Mouse (Mus musculus) kidney, postnatal 36 days (tissue): ENCODE results near the gene Ppp2r5c.

Experiments used
- DNase-seq, 2 experiments: peaks; one replicate each; pipeline ENCODE4 v3.0.0; 2021 to 2022; ENCODE audit warnings: mixed read lengths in 2 of 2

The Ppp2r5c gene

GRCm38 (mm10) chr12:110558175-110558574, 111.3 kb downstream of the Ppp2r5c start:
- no peak for DNase-seq

DNA sequence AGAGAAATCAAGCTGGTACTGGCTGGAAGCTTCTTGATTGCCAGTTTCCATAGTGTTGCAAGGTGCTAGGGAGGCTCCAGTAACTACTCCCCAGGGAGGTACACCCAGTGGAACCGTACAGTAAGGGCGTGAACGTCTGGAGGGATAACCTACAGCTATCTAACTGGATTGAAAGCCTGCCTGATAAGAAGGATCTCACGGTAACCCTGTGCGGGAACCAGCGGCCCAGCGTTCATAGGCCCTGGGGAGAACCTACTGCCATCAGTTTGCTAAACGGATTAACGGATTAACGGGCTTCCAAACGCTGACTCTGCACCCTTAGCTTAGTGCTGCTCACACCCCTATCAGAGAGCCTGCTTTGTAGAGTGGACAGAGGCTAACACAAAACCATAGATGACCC, 116.5 kb downstream of the Ppp2r5c start:
- no peak for DNase-seq

DNA sequence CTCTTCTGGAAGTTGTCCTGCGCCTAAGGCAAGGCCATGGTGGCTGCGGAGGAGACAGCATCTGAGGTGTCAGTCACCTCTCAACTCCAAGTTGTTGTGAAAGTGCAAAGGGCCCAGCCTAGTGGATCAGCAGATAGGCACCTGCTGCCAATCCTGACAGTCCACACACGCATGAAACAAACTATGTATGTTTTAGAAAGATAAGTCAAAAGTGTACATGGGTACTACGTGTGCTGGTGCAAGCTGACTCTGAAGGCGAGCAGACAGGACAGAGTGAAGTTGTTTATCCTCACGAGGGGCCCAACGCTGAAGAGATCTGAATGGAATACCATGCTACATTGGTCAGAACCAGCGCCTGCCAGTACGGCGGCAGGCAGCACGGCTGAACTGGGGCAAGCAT, 117.9 kb downstream of the Ppp2r5c start:
- DNase-seq: no peak

DNA sequence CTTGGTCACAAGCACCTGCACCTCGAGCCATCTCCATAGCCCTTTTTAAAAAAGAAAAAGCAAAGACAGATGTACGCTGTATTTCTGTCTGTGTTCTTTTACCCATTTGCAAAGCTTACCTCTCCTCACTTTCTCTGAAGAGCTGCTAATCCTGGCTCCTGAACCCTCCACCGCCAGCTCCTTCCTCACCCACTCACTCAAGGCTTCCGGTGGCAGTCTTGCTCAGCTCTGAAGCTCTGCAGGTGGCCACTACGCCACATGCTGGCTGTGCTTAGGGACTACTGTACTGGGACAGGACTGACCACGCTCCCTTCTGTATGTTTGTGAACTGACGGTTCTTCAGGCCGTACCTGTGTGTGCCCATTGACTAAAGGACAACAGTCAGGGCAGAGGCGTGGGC, 119.4 kb downstream of the Ppp2r5c start:
- DNase-seq: no peak

DNA sequence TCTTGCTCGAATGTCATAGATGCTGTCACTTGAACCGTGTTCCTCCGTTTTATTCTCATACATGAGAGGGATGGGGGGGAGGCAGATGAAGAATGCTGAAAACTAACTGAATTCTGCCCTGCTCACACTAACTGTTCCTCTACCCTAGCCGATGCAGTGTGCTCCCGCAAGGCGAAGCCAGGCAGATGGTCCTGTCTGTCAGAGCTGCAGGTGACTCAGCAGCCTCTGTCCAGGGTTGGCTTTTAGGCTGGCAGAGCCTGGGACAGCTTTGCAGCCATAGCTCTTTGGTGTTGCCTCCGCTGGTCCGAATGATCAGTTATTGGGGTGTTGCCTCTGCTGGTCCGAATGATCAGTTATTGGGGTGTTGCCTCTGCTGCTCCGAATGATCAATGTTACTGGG, 124.1 kb downstream of the Ppp2r5c start:
- no peak for DNase-seq

GRCm38 (mm10) chr12:110572351-110572750, 125.4 kb downstream of the Ppp2r5c start:
- no peak for DNase-seq

DNA sequence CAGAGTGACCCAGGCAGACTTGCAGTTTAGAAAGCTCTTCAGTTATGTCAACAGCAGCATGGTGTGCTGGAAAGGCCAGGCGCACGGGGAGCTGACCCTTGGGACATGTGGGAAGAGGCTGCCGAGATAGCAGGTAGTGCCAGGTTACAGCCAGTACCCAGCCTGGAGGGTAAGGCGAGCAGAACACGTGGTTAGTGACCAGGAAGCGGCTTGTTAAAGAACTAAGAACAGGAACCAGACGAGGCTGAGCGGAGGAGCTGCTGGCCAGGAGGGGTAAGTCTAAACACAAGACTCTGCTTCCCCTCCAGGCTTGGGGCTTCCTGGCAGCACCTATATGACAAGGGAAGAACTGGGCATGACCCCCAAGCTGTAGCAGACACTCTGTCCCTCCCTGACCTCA, 126.7 kb downstream of the Ppp2r5c start:
- no peak for DNase-seq

DNA sequence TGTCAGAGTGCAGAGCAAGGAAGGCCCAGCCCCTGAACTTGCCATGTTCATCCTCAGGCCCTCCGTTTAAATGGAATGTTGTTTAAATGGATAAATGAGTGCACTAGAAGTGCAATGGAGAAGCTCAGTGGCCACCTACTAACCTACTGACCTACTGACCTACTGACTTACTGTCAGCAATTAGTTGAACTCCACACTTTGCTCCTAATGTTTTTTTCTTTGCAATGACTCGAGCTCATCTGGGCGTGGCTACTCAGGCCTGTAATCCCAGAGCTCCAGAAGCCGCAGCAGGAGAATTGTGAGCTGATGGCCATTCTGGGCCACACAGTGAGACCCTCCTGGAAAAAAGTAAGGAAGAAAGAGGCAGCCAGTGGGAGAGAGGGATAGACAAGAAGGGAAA, 129.0 kb downstream of the Ppp2r5c start:
- peak; percentile 51 to 52 for DNase-seq

DNA sequence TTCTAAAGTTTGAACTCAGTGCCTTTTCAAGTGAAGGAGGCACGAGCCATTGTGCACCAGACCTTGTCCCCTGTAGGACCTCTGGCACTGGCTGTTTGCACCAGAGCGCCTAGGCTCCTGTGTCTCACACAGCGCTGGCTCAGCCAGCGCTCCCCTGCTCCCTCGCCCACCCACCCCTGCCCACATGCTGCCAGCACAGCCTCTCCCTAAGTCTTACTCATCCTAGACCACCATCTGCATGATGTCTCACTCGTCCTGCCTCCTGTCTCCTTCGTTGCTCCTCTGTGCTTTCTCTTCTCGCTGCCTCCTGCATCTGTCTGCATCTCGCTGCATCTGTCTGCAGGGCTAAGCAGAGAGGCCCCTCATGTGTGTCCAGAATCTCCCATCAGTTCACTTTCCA, 131.4 kb downstream of the Ppp2r5c start:
- no peak for DNase-seq

DNA sequence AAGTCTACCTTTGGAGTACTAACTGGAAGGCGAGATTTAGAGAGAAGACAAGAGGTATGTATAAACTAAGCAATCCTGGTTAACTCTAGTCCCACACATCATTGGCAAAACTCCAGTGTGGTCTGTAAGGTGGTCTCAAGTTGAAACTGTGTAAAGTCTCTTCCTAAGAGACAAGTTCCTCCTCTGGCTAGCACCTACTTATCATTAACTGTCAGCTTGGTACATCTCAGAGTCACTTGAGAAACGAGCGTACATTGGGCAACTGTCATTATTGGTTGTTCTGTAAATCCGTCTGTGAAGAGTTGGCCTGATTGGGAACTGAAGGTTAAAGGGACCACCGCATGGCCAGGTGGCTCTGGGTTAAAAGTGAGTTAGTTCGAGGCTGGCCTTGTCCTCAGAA, 141.7 kb downstream of the Ppp2r5c start:
- DNase-seq: no peak

DNA sequence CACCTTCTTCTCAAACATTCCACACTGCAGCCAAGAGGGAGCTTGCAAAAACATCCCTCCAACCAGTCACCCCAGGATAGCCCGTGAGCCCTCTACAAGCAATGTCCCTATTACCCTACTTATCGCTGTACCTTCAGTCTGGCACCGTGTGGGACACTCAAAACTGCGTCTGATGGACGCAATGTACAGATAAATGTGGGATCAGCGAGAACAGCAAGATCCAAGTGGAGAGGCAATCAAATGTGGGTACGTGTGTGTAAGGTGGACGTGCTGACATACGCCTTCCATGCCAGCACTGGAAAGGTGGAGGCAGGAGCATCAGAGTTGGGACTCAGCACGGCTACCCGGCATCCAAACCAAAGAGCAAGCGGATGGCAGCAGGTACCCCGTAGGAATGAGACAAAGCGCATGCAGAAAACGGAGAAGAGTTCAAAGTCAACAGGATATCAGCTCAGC, 143.9 kb downstream of the Ppp2r5c start:
- DNase-seq: no peak

DNA sequence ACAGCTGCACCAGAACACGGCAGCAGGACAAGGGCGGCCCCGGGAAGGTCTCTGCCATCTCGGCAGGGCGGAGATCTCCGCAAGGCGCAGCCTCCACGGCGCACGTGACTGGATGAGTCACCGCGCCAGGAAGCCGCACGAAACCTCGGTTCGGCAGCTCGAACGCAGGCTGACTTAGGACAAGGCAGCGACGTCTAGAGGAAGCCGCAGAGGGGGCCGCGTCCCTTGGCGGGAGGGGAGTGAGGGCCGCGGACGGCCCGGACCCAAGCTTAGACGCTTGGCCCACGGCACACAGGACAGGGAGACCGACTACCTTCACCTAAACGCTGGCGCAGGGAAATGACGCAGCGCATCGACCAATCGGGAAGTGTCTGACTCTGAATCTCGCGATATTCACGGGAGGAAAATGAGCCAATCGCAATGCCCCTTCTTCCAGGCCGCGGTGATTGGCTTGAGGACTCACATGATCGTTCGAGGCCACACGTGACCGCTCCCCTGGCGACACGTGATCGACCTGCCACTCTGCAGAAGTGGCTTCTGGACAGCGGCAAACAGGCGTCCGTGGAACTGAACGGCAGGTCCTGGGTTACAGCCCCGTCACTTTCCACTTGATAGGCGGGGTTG, 144.5 kb downstream of the Ppp2r5c start:
- DNase-seq: peak; percentile 98 to 100

DNA sequence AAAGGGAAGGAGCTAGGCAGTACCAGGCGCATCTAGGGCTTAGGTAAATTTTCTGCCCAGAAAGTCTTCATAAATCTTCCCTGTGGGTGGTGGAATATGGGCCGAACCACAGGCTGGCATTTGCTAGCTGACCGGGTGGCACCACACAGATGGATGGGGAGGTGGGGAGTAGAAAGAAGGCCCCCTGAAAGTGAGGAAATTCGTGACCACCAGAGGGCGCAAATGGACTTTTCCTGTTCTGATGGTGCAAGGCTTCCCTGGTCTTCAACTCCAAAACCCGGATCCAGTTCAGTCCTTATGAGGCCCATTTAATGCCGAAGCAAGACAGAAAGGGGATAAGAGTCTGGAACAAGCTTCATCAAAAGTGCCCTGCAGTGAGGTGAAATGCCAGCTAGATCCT, 151.6 kb downstream of the Ppp2r5c start:
- peak; percentile 61 to 83 for DNase-seq

DNA sequence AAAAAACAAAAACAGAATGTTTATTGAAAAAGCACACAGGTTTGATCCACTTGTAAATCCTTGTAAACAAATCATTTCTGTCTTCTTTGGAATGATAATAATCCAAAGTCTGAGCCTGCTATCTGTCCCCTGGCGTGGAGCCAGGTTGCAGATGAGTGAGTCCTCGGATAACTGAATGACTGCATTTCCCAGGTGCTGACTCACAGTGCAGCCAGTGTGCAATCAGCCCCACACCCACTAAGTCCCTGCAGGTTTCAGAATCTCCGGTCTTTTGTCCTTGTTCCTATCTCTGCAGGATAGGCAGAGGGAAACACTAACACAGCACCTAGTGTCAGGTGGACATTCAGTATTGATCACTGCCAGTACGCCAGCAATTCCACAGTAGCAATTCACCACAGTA, 152.9 kb downstream of the Ppp2r5c start:
- no peak for DNase-seq

DNA sequence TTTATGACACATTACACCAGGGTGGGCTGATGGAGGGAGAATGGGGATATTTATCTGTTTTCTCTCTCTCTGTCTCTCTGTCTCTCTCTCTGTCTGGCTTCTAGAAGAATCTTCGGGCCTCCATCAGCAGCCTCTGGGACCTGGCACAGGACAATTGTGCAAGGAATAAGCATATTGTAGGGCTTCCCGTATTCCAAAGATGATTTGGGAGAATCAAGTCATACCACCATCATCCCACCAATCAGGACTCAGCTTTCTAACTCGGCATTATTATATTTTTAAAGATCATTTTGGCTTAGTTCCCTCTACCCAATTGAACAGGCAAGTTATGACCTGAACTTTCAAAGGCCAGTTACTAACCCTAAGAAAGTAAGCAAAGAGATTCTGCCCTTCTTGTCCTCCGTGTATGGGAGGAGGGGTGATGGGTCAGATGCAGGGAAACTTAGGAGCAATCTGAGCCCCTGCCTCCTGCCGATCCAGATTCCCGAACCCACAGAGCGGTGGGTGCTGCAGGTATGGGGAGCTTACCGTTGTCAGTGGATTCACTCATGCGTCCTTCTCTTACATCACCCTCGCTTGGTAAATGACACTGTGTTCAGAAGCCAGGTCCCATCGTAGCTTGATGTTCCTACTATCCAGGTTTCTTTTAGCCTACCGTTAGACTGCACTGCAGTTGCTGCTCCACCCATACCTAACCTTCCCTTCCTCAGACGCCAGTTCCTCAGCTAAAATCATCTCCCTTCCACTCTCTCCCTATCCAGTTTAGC, 153.5 kb downstream of the Ppp2r5c start:
- DNase-seq: no peak

GRCm38 (mm10) chr12:110601241-110602218, 154.6 kb downstream of the Ppp2r5c start, which contains the start of gene Dync1h1:
TSS of gene Dync1h1 (plus strand) at chr12:110601452.
- peak; percentile 93 to 97 for DNase-seq

DNA sequence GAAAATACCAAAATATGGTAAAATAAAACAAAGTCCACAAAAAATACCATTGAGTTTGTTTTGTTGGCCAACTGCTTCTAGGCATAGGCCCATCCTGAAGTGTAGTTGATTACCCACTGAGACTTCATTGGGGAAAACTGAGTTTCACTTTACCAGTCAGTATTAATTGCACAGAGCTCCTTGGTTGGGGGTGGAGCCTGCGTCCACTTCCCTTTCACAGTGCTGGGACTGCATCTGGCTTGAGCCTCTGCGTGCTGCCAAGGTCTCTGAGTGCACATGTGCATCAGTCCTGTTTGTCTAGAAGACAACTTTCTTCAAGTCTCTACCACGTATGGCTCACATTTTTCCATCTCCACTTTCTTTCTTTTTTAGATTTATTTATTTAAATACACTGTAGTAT, 159.2 kb downstream of the Ppp2r5c start:
- peak; percentile 23 to 35 for DNase-seq

GRCm38 (mm10) chr12:110606676-110607075, 159.8 kb downstream of the Ppp2r5c start:
- DNase-seq: no peak

GRCm38 (mm10) chr12:110608460-110609152, 161.7 kb downstream of the Ppp2r5c start:
- peak; percentile 73 to 79 for DNase-seq

GRCm38 (mm10) chr12:110609153-110609497, 162.2 kb downstream of the Ppp2r5c start:
- DNase-seq: no peak

DNA sequence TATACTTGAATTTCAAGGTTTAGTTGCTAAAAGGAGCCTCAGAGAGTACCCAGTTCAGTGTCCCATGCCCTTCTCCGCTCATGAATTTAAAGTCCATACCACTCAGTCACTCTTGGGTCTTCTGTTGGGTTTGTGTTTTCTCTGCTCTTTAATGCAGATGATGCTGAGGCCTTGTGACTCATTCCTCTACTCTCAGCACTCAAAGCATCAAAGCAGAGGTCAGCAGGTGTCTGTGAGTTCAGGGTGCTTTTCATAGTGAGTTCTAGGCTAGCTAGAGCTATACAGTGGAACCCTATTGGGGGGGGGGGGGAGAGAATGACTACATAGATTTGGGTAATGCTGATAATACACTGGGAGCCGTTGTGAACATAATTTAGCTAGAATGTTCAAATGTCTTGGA, 163.8 kb downstream of the Ppp2r5c start:
- DNase-seq: no peak

DNA sequence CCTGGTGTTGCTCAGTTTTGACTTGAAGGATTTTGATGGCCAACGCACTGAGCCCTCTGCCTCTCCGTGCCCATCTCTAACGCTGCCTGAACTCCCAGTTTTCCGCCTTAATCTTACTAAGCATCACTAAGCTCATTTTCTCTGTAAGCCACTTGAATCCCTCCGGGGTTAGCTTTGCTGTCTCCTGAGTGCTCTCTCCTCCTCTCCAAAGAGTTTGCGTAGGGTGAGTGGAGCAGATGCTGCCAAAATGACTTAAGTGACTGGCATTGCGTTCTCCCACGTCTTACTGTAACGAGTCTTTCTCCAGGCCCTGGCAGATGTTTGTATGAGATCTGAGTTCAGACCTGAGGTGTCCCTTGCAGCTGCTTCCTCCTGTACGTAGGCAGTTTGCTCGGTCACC, 183.1 kb downstream of the Ppp2r5c start:
- no peak for DNase-seq
